Mouse (Mus musculus) liver, adult (tissue): ENCODE measurements around the gene Olfr1436.
"Not testable (repeated sequence)": the region's sequence is repeated elsewhere in the genome, so short reads cannot be mapped to it uniquely, and the experiment has no call there.

Experiments
- GATA4 ChIP-seq: IDR thresholded peaks from 2 replicates; pipeline ENCODE4 v1.6.1; 2014; ENCODE audit warnings: mild to moderate bottlenecking, low read length; ENCODE audit not compliant: insufficient replicate concordance

Gene Olfr1436

GRCm38 (mm10) chr19:12299030-12299429, at the start of gene Olfr1436:
TSS of gene Olfr1436 (minus strand) at chr19:12299130.
- TF ChIP-seq GATA4, result not testable (repeated sequence)

- TF ChIP-seq GATA4, result no peak
Observed at GRCm38 (mm10) chr19:12335810-12336209, 36.9 kb upstream of the Olfr1436 start, which contains the start of gene Olfr1438-ps1. TSS of gene Olfr1438-ps1 (minus strand) at chr19:12335910.

- TF ChIP-seq GATA4, result no peak
Observed at GRCm38 (mm10) chr19:12325001-12325400, 26.1 kb upstream of the Olfr1436 start, which contains the start of gene Olfr1437. TSS of gene Olfr1437 (minus strand) at chr19:12325101.

- TF ChIP-seq GATA4, result no peak
Observed at GRCm38 (mm10) chr19:12292979-12293378, 6.0 kb downstream of the Olfr1436 start.

- no peak for TF ChIP-seq GATA4
Observed at GRCm38 (mm10) chr19:12279554-12279953, 19.4 kb downstream of the Olfr1436 start, which contains the start of gene Olfr1434. TSS of gene Olfr1434 (plus strand) at chr19:12279854.

- no peak for TF ChIP-seq GATA4
Observed at GRCm38 (mm10) chr19:12260732-12261131, 38.2 kb downstream of the Olfr1436 start, which contains the start of gene Olfr235. TSS of gene Olfr235 (plus strand) at chr19:12261032.
